ENCODE assay signal across 35 mouse cellular contexts in genomic region chr16:23479872-23480603, GRCm38 (mm10). TPM values are rescaled to one million over a fixed set of nuclear protein-coding genes. Genes with fewer than 3 reads are reported as not detected.
DNase-seq lines count a peak whose midpoint lies in the region; ATAC-seq and TF ChIP-seq lines count a peak whose summit lies in the region.
"Had no signal": no experiment of that assay in that cellular context is flagged by ENCODE, and none has a peak within 500 bp of the region (broad histone marks: within the 10 kb centered on the region; RNA-seq: fewer than 3 reads in every experiment).

No protein-coding gene starts in this region.

- ATAC-seq in forebrain, embryonic 15.5 days (replicated peaks) = peak; percentile 65
- no peak for ATAC-seq in liver, embryonic 11.5 days (replicated peaks; ENCODE audit: low FRiP score)
- ATAC-seq: activated CD4-positive, CD25-positive, alpha-beta regulatory T cell, adult 4 months; hindbrain, embryonic 16.5 days; intestine, embryonic 15.5 days had no signal

- H3K27me3 ChIP-seq in forebrain, embryonic 15.5 days = no peaks in the 10 kb centered on the region
- no peaks in the 10 kb centered on the region for H3K27me3 ChIP-seq in forebrain, embryonic 10.5 days (ENCODE audit: poor library complexity, severe bottlenecking)
- H3K27me3 ChIP-seq in liver, embryonic 11.5 days (replicated peaks; ENCODE audit: control insufficient read depth, insufficient read depth, low read length) = no peaks in the 10 kb centered on the region
- H3K27me3 ChIP-seq: CH12.LX; embryonic facial prominence, embryonic 13.5 days; hindbrain, embryonic 13.5 days; intestine, embryonic 15.5 days had no signal

- no peaks in the 10 kb centered on the region for H3K9me3 ChIP-seq in forebrain, embryonic 15.5 days
- H3K9me3 ChIP-seq in forebrain, embryonic 10.5 days = no peaks in the 10 kb centered on the region
- H3K9me3 ChIP-seq in liver, embryonic 11.5 days (ENCODE audit: control insufficient read depth, low read length) = no peaks in the 10 kb centered on the region
- H3K9me3 ChIP-seq: embryonic facial prominence, embryonic 10.5 days; embryonic facial prominence, embryonic 13.5 days; hindbrain, embryonic 10.5 days; hindbrain, embryonic 13.5 days; intestine, embryonic 15.5 days had no signal

- TF ChIP-seq POLR2A in brain, embryonic 14.5 days (IDR thresholded peaks at IDR 0.05; ENCODE audit: borderline replicate concordance, extremely low read depth, insufficient read depth, insufficient read length, poor library complexity, severe bottlenecking) = no peak

- H3K4me2 ChIP-seq in forebrain, embryonic 15.5 days (replicated peaks) = no peak overlapping the region
- H3K4me2 ChIP-seq in liver, embryonic 11.5 days = no peak overlapping the region
- H3K4me2 ChIP-seq: embryonic facial prominence, embryonic 13.5 days; heart, embryonic 11.5 days; hindbrain, embryonic 13.5 days; intestine, embryonic 15.5 days had no signal

- H3K36me3 ChIP-seq in forebrain, embryonic 15.5 days = peaks cover 21% of the 10 kb centered on the region
- H3K36me3 ChIP-seq in forebrain, embryonic 10.5 days (replicated peaks) = no peaks in the 10 kb centered on the region; the same call in 1 of the 2 replicates
- H3K36me3 ChIP-seq in liver, embryonic 11.5 days (ENCODE audit: control insufficient read depth, insufficient read depth, low read length) = no peaks in the 10 kb centered on the region
- H3K36me3 ChIP-seq: embryonic facial prominence, embryonic 10.5 days; embryonic facial prominence, embryonic 13.5 days; hindbrain, embryonic 10.5 days; intestine, embryonic 15.5 days had no signal

- TF ChIP-seq CTCF in brain, embryonic 14.5 days (IDR thresholded peaks at IDR 0.05; ENCODE audit: borderline replicate concordance, extremely low read depth, insufficient read depth, insufficient read length) = no peak

- intact Hi-C loops in heart, postnatal 14 days (cut with DNase I) = no loop called here

- H3K27ac ChIP-seq in forebrain, embryonic 15.5 days (replicated peaks) = peak overlapping the region; percentile 44; the same call in 1 of the 2 replicates
- H3K27ac ChIP-seq in forebrain, embryonic 10.5 days = no peak overlapping the region
- H3K27ac ChIP-seq in liver, embryonic 11.5 days (ENCODE audit: low read depth, low read length) = no peak overlapping the region
- H3K27ac ChIP-seq: embryonic facial prominence, embryonic 10.5 days; embryonic facial prominence, embryonic 13.5 days; gastrocnemius, adult 2 months; hindbrain, embryonic 10.5 days; hindbrain, embryonic 13.5 days; intestine, embryonic 15.5 days had no signal

- H3K4me1 ChIP-seq in forebrain, embryonic 15.5 days = no peaks in the 10 kb centered on the region
- H3K4me1 ChIP-seq in forebrain, embryonic 10.5 days = peaks cover 8% of the 10 kb centered on the region
- H3K4me1 ChIP-seq in liver, embryonic 11.5 days (replicated peaks; ENCODE audit: control insufficient read depth, insufficient read depth, low read length) = no peaks in the 10 kb centered on the region
- H3K4me1 ChIP-seq: embryonic facial prominence, embryonic 10.5 days; embryonic facial prominence, embryonic 13.5 days; hindbrain, embryonic 13.5 days; intestine, embryonic 15.5 days had no signal

- WGBS in forebrain, embryonic 15.5 days = 68% methylated on average over 7 of the region's 7 CpGs
- WGBS in forebrain, embryonic 10.5 days = 74% methylated on average over 7 of the region's 7 CpGs
- WGBS in liver, embryonic 11.5 days = 72% methylated on average over 7 of the region's 7 CpGs

- no peak for DNase-seq in forebrain, embryonic 10.5 days (ENCODE audit: extremely low spot score, low spot score)
- DNase-seq in liver, embryonic 11.5 days (ENCODE audit: low spot score) = peak; percentile 23
- DNase-seq in liver (no peak), ES-CJ7 (ENCODE audit: low read depth, low spot score) (peak; percentile 11)
- peak; percentile 32 for DNase-seq in brain, embryonic 14.5 days (ENCODE audit: low read depth)
- no peak for DNase-seq in heart, postnatal 14 days
- DNase-seq: adrenal gland, postnatal 10 days; adrenal gland, postnatal 36 days; B cell, adult 2 months; cerebellum, adult 11 months; cerebellum, adult 2 months; cerebellum, adult 9-11 months; cerebellum, postnatal 25 days; embryo, embryonic 11 days; gastrocnemius, adult 2 months; gastrocnemius, postnatal 14 days; heart, adult 11 months; heart, postnatal 36 days; kidney, adult 11 months had no signal

- no peak overlapping the region for H3K9ac ChIP-seq in forebrain, embryonic 15.5 days (replicated peaks)
- H3K9ac ChIP-seq in liver, embryonic 11.5 days (ENCODE audit: low read depth, low read length) = no peak overlapping the region
- H3K9ac ChIP-seq: embryonic facial prominence, embryonic 13.5 days; hindbrain, embryonic 13.5 days; intestine, embryonic 15.5 days had no signal

- no peak overlapping the region for H3K4me3 ChIP-seq in forebrain, embryonic 15.5 days
- no peak overlapping the region for H3K4me3 ChIP-seq in forebrain, embryonic 10.5 days
- H3K4me3 ChIP-seq in liver, embryonic 11.5 days (ENCODE audit: low read depth, low read length) = no peak overlapping the region
- H3K4me3 ChIP-seq: embryonic facial prominence, embryonic 10.5 days; embryonic facial prominence, embryonic 13.5 days; erythroblast, embryonic 14.5 days; gastrocnemius, adult 2 months; hindbrain, embryonic 10.5 days; hindbrain, embryonic 13.5 days; intestine, embryonic 15.5 days had no signal

RNA-seq across cellular contexts. Expression of gene Rtp4, which starts 40.1 kb away (rescaled TPM):
- polyA plus RNA-seq in forebrain, embryonic 15.5 days (2015; fragmentation: Nextera tagmentation; extraction: Ambion mirVana) = 3.8 and 5.5 TPM in 2 replicates
- polyA plus RNA-seq in forebrain, embryonic 10.5 days (2016; fragmentation: Nextera tagmentation; extraction: Ambion mirVana) = 0.44 and 0.64 TPM in 2 replicates
- 4.2 and 4.6 TPM in 2 replicates for polyA plus RNA-seq in liver, embryonic 11.5 days (2014; fragmentation: Nextera tagmentation; extraction: Ambion mirVana)
- polyA plus RNA-seq in brain, embryonic 14.5 days (2012; rRNA removed) = 2.7 and 3.8 TPM in 2 replicates
- total RNA-seq in heart, postnatal 14 days (2021) = 1 to 10 TPM; 2.4 to 3.0 TPM
- total RNA-seq: MEL had no signal

RNA-seq across cellular contexts. Expression of gene Masp1, which starts 40.6 kb away (rescaled TPM):
- polyA plus RNA-seq in forebrain, embryonic 15.5 days (2015; fragmentation: Nextera tagmentation; extraction: Ambion mirVana) = 50.5 and 54.1 TPM in 2 replicates
- polyA plus RNA-seq in forebrain, embryonic 10.5 days (2016; fragmentation: Nextera tagmentation; extraction: Ambion mirVana) = 4.7 and 7.4 TPM in 2 replicates
- 21.6 and 23.1 TPM in 2 replicates for polyA plus RNA-seq in liver, embryonic 11.5 days (2014; fragmentation: Nextera tagmentation; extraction: Ambion mirVana)
- polyA plus RNA-seq in brain, embryonic 14.5 days (2012; rRNA removed) = 49.5 and 59.7 TPM in 2 replicates
- total RNA-seq in heart, postnatal 14 days (2021) = 10 to 100 TPM; 20.5 to 23.5 TPM
- total RNA-seq: MEL had no signal
- polyA plus RNA-seq: activated CD4-positive, CD25-positive, alpha-beta regulatory T cell, adult 4 months; erythroblast, embryonic 14.5 days had no signal

RNA-seq across cellular contexts. Expression of gene Rtp1, which starts 51.1 kb away (rescaled TPM):
- 0.05 TPM in 2 replicates for polyA plus RNA-seq in forebrain, embryonic 15.5 days (2015; fragmentation: Nextera tagmentation; extraction: Ambion mirVana)
- polyA plus RNA-seq in forebrain, embryonic 10.5 days (2016; fragmentation: Nextera tagmentation; extraction: Ambion mirVana) = 0.05 TPM in 1 of 2 replicates, not detected in the other
- not detected in 2 replicates for polyA plus RNA-seq in liver, embryonic 11.5 days (2014; fragmentation: Nextera tagmentation; extraction: Ambion mirVana)
- polyA plus RNA-seq in brain, embryonic 14.5 days (2012; rRNA removed) = 0.10 TPM in 2 replicates
- total RNA-seq in heart, postnatal 14 days (2021) = not detected
- total RNA-seq: adrenal gland, postnatal 10 days; adrenal gland, postnatal 36 days; CH12.LX; gastrocnemius, adult 2 months; gastrocnemius, postnatal 14 days; gastrocnemius, postnatal 4 days; heart, adult 8-10 months; heart, postnatal 36 days; MEL had no signal
- polyA plus RNA-seq: activated CD4-positive, CD25-positive, alpha-beta regulatory T cell, adult 4 months; embryonic facial prominence, embryonic 10.5 days; erythroblast, embryonic 14.5 days; heart, embryonic 11.5 days; heart, embryonic 14.5 days; heart, postnatal 0 days; hindbrain, embryonic 10.5 days; intestine, embryonic 15.5 days had no signal

Comparison
In these comparisons a context has a peak if more than half of its experiments do, and no peak if none do; other contexts are left out.
1. DNase-seq: peak in liver, embryonic 11.5 days (single experiment), ES-CJ7 (single experiment) and brain, embryonic 14.5 days (single experiment); none in forebrain, embryonic 10.5 days (single experiment), liver (single experiment) and heart, postnatal 14 days (0 of 2).